Mouse (Mus musculus) layer of hippocampus, postnatal 10 days (tissue): ENCODE measurements around the gene Shisa4. TPM values are rescaled to one million over a fixed set of nuclear protein-coding genes. Genes with fewer than 3 reads are reported as not detected.

Source experiments
- DNase-seq, 2 experiments: peaks; one replicate each; pipeline ENCODE4 v3.0.0; 2021; ENCODE audit warnings: low spot score in 2 of 2
- long read RNA-seq: library from polyadenylated mRNA; stranded (forward); transcript quantifications from one replicate; pipeline ENCODE4 v2.0.0, GENCODE M21; 2023
- total RNA-seq, 2 experiments: library from RNA; stranded (reverse); gene quantifications; 2 replicates each; pipeline ENCODE4 v1.2.3; 2021

Shisa4 gene
- total RNA-seq, result 100 to 1,000 TPM in 1 of 2 experiments, 10 to 100 TPM in 1; 99.4 to 105 TPM
- long read RNA-seq, transcript Shisa4-201 (5 exons, 1,763 nt), result major isoform, 78 of 123 reads
- long read RNA-seq, transcript Shisa4-202 (2 exons, 851 nt), result minor isoform, 11 of 123 reads
- long read RNA-seq, partial matches to known transcripts, result 10 of 123 reads
- long read RNA-seq, other reads (novel, unspliced or antisense), result 20 of 123 reads

- peak; percentile 81 to 88 for DNase-seq
Observed at GRCm38 (mm10) chr1:135374868-135375581, at the start of gene Shisa4. Shisa4 (minus strand) TSS chr1:135375237.

- no peak for DNase-seq
Observed at GRCm38 (mm10) chr1:135422772-135423171, 47.7 kb upstream of the Shisa4 start.

GRCm38 (mm10) chr1:135413996-135414395 is 39.0 kb upstream of the Shisa4 start:
- DNase-seq, result no peak

GRCm38 (mm10) chr1:135412130-135412529 is 37.1 kb upstream of the Shisa4 start:
- DNase-seq, result no peak

GRCm38 (mm10) chr1:135410967-135411366 is 35.9 kb upstream of the Shisa4 start:
- DNase-seq, result no peak

- no peak for DNase-seq
Observed at GRCm38 (mm10) chr1:135408973-135409372, 33.9 kb upstream of the Shisa4 start.

GRCm38 (mm10) chr1:135405356-135405755 is 30.3 kb upstream of the Shisa4 start:
- DNase-seq, result no peak

- no peak for DNase-seq
Observed at GRCm38 (mm10) chr1:135401452-135402110, 26.5 kb upstream of the Shisa4 start.

- no peak for DNase-seq
Observed at GRCm38 (mm10) chr1:135399466-135399865, 24.4 kb upstream of the Shisa4 start.

GRCm38 (mm10) chr1:135385161-135385560 is 10.1 kb upstream of the Shisa4 start:
- no peak for DNase-seq

- no peak for DNase-seq
Observed at GRCm38 (mm10) chr1:135384171-135384570, 9.1 kb upstream of the Shisa4 start.

GRCm38 (mm10) chr1:135381560-135381959 is 6.5 kb upstream of the Shisa4 start:
- peak; percentile 38 to 48 for DNase-seq

- DNase-seq, result peak; percentile 32 to 49
Observed at GRCm38 (mm10) chr1:135380071-135380991, 5.3 kb upstream of the Shisa4 start.

- DNase-seq, result no peak
Observed at GRCm38 (mm10) chr1:135379048-135379447, 4.0 kb upstream of the Shisa4 start.

- no peak for DNase-seq
Observed at GRCm38 (mm10) chr1:135378576-135378975, 3.5 kb upstream of the Shisa4 start.

- peak; percentile 43 for DNase-seq
Observed at GRCm38 (mm10) chr1:135374175-135374867, 716 bp downstream of the Shisa4 start.

- no peak for DNase-seq
Observed at GRCm38 (mm10) chr1:135373171-135373677, 1.8 kb downstream of the Shisa4 start.

GRCm38 (mm10) chr1:135369415-135369814 is 5.6 kb downstream of the Shisa4 start:
- DNase-seq, result no peak

GRCm38 (mm10) chr1:135368982-135369381 is 6.1 kb downstream of the Shisa4 start:
- peak; percentile 60 to 68 for DNase-seq

GRCm38 (mm10) chr1:135368245-135368644 is 6.8 kb downstream of the Shisa4 start:
- peak; percentile 94 for DNase-seq
